Mouse (Mus musculus) kidney, embryonic 15.5 days (tissue): ENCODE results near the gene Dnaja3. TPM values are rescaled to one million over a fixed set of nuclear protein-coding genes. Genes with fewer than 3 reads are reported as not detected.

Experiments
- ATAC-seq: fragments of 200-750 bp; cut with Nextera tagmentation; replicated peaks from 2 replicates; pipeline ENCODE4 v1.8.0; 2017; ENCODE audit warnings: moderate TSS enrichment; ENCODE audit not compliant: low FRiP score
- H3K27ac ChIP-seq: fragments of 300-500 bp; sonication (generic); 2 replicates; pipeline ENCODE4 v1.5.1; 2015; ENCODE audit warnings: mild to moderate bottlenecking, inconsistent platforms
- H3K27me3 ChIP-seq: fragments of 300-500 bp; sonication (generic); 2 replicates; pipeline ENCODE4 v1.6.1; 2015; ENCODE audit warnings: inconsistent platforms
- H3K36me3 ChIP-seq: fragments of 300-500 bp; sonication (generic); 2 replicates; pipeline ENCODE4 v1.6.1; 2015; ENCODE audit warnings: inconsistent platforms
- H3K4me1 ChIP-seq: fragments of 300-500 bp; sonication (generic); 2 replicates; pipeline ENCODE4 v1.6.1; 2015; ENCODE audit warnings: inconsistent platforms
- H3K4me2 ChIP-seq: fragments of 300-500 bp; sonication (generic); 2 replicates; pipeline ENCODE4 v1.6.1; 2015; ENCODE audit warnings: moderate library complexity, mild to moderate bottlenecking, inconsistent platforms
- H3K4me3 ChIP-seq: fragments of 300-500 bp; sonication (generic); replicated peaks from 2 replicates; pipeline ENCODE4 v1.5.1; 2015; ENCODE audit warnings: mild to moderate bottlenecking, inconsistent platforms
- H3K9ac ChIP-seq: fragments of 300-500 bp; sonication (generic); 2 replicates; pipeline ENCODE4 v1.6.1; 2015; ENCODE audit warnings: mild to moderate bottlenecking, inconsistent platforms
- H3K9me3 ChIP-seq: fragments of 300-500 bp; sonication (generic); replicated peaks from 2 replicates; pipeline ENCODE4 v1.6.1; 2016; ENCODE audit warnings: inconsistent platforms
- WGBS: fragments of 180-500 bp; shearing (Covaris S2); methylation state at CpG from one replicate; pipeline ENCODE4 v1.1.7; 2015; ENCODE audit warnings: mixed read lengths; 5-methylcytosine and 5-hydroxymethylcytosine counted together
- polyA plus RNA-seq: library from polyadenylated mRNA; unstranded; fragments of >200 nt; fragmentation: Nextera tagmentation; extraction: Ambion mirVana; gene quantifications from 2 replicates; pipeline ENCODE4 v1.2.1, GENCODE M21; 2015

Gene Dnaja3
- polyA plus RNA-seq, 1 experiment from 2014 or later, result 77.7 TPM

- no peaks in the 10 kb centered on the region for H3K9me3 ChIP-seq
- WGBS, result 24% methylated on average over 6 of the region's 6 CpGs
- peak overlapping the region; percentile 93 for H3K27ac ChIP-seq
- H3K4me1 ChIP-seq, result peaks cover 88% of the 10 kb centered on the region
- H3K36me3 ChIP-seq, result no peaks in the 10 kb centered on the region
- no peaks in the 10 kb centered on the region for H3K27me3 ChIP-seq
- ATAC-seq, result no peak
- H3K4me3 ChIP-seq, result no peak overlapping the region; the same call in 1 of the 2 replicates
- H3K9ac ChIP-seq, result peak overlapping the region; percentile 12; the same call in 1 of the 2 replicates
- peak overlapping the region; percentile 88 for H3K4me2 ChIP-seq
Observed at GRCm38 (mm10) chr16:4598891-4599543, 40.8 kb upstream of the Dnaja3 start.

- no peaks in the 10 kb centered on the region for H3K27me3 ChIP-seq
- WGBS, result 79% methylated on average over 3 of the region's 3 CpGs
- H3K4me1 ChIP-seq, result peaks cover 93% of the 10 kb centered on the region
- no peaks in the 10 kb centered on the region for H3K9me3 ChIP-seq
- H3K4me2 ChIP-seq, result no peak overlapping the region
- peak overlapping the region; percentile 93 for H3K27ac ChIP-seq
- H3K4me3 ChIP-seq, result no peak overlapping the region
- ATAC-seq, result no peak
- no peak overlapping the region for H3K9ac ChIP-seq
- H3K36me3 ChIP-seq, result no peaks in the 10 kb centered on the region
Observed at GRCm38 (mm10) chr16:4599616-4600015, 40.2 kb upstream of the Dnaja3 start.

DNA sequence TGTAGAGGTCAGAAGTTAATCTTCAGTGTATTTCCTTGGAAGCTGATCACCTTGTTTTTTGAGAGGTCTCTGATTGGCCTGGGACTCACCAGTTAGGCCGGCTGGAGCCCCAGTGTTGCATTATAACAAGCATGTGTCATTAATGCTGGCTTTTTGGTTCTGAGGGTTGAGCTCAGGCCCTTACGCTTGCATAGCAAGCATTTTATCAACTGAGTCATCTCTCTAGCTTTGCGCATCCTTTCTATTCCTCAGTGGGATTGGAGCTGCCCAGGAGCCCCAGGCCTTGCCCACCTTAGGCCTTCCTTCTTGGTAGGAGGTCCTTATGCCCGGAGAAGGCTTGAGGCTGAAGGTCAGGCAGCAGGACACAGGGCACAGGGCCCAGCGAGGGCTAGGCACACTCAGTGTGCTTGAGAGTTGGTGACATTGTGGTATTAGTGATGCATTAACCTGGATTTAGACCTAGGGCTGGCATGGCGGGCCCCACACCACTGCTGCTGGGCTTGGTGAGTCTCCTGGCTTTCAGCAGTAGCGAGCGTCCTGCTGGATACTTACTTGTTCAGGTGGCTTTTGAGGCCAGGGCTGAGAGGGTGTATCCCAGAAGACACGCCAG lies 39.0 kb upstream of the Dnaja3 start:
- 69% methylated on average over 9 of the region's 9 CpGs for WGBS
- no peak for ATAC-seq
- Histone ChIP-seq H3K27ac (peak overlapping the region; percentile 93), H3K9me3 (no peaks in the 10 kb centered on the region), H3K4me3 (no peak overlapping the region), H3K27me3 (no peaks in the 10 kb centered on the region), H3K4me1 (peaks cover 100% of the 10 kb centered on the region), H3K9ac (peak overlapping the region; percentile 8; the same call in 1 of the 2 replicates), H3K4me2 (0 out of 2 replicates have a peak overlapping the region, but pooled peaks have one; percentile 4), H3K36me3 (no peaks in the 10 kb centered on the region)

GRCm38 (mm10) chr16:4602189-4602588 lies 37.6 kb upstream of the Dnaja3 start:
- H3K4me2 ChIP-seq, result peak overlapping the region; percentile 24
- peaks cover 100% of the 10 kb centered on the region for H3K4me1 ChIP-seq
- ATAC-seq, result peak; percentile 45
- 15% methylated on average over 3 of the region's 3 CpGs for WGBS
- no peaks in the 10 kb centered on the region for H3K36me3 ChIP-seq
- no peak overlapping the region for H3K4me3 ChIP-seq
- H3K9ac ChIP-seq, result 0 out of 2 replicates have a peak overlapping the region, but pooled peaks have one; percentile 16
- H3K27ac ChIP-seq, result peak overlapping the region; percentile 93
- H3K9me3 ChIP-seq, result no peaks in the 10 kb centered on the region
- H3K27me3 ChIP-seq, result no peaks in the 10 kb centered on the region

DNA sequence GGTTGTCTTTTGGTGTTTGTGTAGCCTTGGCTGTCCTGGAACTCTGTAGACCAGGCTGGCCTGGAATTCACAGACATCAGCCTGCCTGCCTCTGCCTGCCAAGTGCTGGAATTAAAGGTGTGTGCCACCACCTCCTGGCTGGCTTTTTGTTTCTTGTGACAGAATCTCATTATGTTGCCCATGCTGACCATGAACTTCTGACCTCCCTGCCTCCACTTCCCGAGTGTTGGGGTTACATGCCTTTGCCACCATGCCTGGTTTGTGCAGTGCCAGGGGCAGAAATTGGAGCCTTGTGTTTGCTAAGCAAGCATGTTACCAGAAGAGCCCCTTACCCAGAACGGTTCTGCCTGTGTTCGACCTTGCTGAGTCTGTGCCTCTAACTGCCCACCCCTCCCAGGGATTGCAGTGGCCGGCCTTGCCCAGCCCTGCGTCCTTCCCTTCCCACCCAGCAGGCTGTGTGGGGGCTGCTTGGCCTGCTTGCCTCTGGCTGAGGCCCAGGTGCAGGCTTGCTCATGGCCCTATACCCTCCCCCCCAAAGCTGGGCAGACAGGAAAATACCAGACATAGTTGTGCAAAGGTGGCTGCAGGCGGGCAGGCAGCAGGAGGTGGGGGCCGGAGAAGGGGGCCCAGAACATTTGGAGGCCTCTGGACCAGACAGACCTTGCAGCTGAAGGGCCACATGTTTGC lies 36.9 kb upstream of the Dnaja3 start:
- ATAC-seq, result peak; percentile 64
- 15% methylated on average over 7 of the region's 7 CpGs for WGBS
- H3K4me1 ChIP-seq, result peaks cover 100% of the 10 kb centered on the region
- peak overlapping the region; percentile 93 for H3K27ac ChIP-seq
- H3K4me3 ChIP-seq, result no peak overlapping the region
- H3K9me3 ChIP-seq, result no peaks in the 10 kb centered on the region
- no peaks in the 10 kb centered on the region for H3K36me3 ChIP-seq
- H3K9ac ChIP-seq, result peak overlapping the region; percentile 27; the same call in 1 of the 2 replicates
- H3K27me3 ChIP-seq, result no peaks in the 10 kb centered on the region
- peak overlapping the region; percentile 24 for H3K4me2 ChIP-seq

GRCm38 (mm10) chr16:4603453-4603837 lies 36.3 kb upstream of the Dnaja3 start:
- no peak for ATAC-seq
- Histone ChIP-seq H3K9me3 (no peaks in the 10 kb centered on the region), H3K36me3 (no peaks in the 10 kb centered on the region), H3K4me3 (no peak overlapping the region), H3K4me2 (peak overlapping the region; percentile 24; the same call in 1 of the 2 replicates), H3K9ac (peak overlapping the region; percentile 11; the same call in 1 of the 2 replicates), H3K4me1 (peaks cover 100% of the 10 kb centered on the region), H3K27me3 (no peaks in the 10 kb centered on the region), H3K27ac (peak overlapping the region; percentile 93)
- 31% methylated on average over 1 of the region's 1 CpGs for WGBS

DNA sequence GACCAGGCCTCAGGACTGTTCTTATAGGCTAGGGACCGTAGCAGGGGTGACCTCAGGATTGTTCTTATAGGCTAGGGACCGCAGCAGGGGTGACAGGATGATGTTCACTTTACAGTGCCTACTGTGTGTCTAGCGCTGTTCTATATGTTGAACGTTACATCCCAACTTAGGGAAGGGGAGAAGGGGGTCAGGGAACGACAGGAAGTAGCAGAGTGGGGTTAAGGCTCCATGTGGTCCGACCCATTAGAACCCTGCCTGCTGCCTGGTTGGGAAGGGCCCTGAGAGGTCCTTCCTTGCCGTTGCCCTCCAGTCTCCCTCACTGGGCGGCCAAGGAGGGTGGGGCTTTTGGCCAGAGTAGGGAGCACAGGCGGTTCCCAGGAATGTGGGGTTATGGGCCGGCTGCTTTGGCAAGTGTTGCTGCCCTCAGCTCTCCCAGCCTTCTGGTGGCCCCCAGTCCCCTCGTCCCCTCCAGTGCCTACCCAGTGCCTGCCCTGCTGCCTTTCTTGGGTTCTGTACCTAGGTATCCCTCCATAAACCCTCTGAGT lies 35.4 kb upstream of the Dnaja3 start:
- H3K27me3 ChIP-seq, result no peaks in the 10 kb centered on the region
- H3K9ac ChIP-seq, result peak overlapping the region; percentile 11; the same call in 1 of the 2 replicates
- H3K4me1 ChIP-seq, result peaks cover 96% of the 10 kb centered on the region
- H3K4me2 ChIP-seq, result peak overlapping the region; percentile 24; the same call in 1 of the 2 replicates
- H3K4me3 ChIP-seq, result no peak overlapping the region
- ATAC-seq, result no peak
- H3K36me3 ChIP-seq, result peaks cover 7% of the 10 kb centered on the region; the same call in 1 of the 2 replicates
- WGBS, result 57% methylated on average over 11 of the region's 11 CpGs
- H3K9me3 ChIP-seq, result no peaks in the 10 kb centered on the region
- H3K27ac ChIP-seq, result peak overlapping the region; percentile 93

DNA sequence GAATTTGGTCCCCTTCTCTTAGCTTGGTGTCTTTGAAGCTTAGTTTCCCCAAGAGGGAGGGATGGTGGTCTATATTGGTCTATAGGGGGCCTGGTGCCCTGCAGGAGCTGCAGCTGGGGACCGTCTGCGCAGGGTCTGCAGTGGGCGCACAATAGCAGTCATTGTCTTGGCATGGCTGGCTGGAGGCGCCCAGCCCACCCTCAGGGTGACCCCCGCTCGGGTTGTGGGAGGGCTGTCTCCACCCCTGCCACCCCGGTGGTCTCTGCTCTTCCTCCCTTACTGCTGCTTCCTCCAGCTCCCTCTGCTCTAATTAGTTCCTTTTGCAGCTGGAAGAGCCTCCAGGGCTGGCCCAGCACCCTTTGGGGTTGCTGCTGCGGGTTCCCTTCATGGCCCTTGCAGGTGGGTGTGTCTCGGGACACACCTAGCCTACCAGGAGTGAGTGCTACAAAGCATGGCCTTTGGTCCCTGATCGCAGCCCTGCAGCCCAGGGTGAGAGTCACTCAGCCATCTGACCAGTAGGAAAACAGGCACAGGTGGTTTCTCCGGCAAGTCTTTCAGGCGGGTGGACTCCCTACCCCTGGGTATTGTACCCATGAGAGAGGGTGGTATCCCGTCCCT lies 34.2 kb upstream of the Dnaja3 start:
- no peak overlapping the region for H3K9ac ChIP-seq
- WGBS, result 50% methylated on average over 13 of the region's 13 CpGs
- H3K9me3 ChIP-seq, result no peaks in the 10 kb centered on the region
- H3K4me2 ChIP-seq, result peak overlapping the region; percentile 39
- ATAC-seq, result no peak
- H3K4me1 ChIP-seq, result peaks cover 86% of the 10 kb centered on the region
- H3K4me3 ChIP-seq, result no peak overlapping the region
- peaks cover 19% of the 10 kb centered on the region for H3K36me3 ChIP-seq
- peak overlapping the region; percentile 93 for H3K27ac ChIP-seq
- no peaks in the 10 kb centered on the region for H3K27me3 ChIP-seq

DNA sequence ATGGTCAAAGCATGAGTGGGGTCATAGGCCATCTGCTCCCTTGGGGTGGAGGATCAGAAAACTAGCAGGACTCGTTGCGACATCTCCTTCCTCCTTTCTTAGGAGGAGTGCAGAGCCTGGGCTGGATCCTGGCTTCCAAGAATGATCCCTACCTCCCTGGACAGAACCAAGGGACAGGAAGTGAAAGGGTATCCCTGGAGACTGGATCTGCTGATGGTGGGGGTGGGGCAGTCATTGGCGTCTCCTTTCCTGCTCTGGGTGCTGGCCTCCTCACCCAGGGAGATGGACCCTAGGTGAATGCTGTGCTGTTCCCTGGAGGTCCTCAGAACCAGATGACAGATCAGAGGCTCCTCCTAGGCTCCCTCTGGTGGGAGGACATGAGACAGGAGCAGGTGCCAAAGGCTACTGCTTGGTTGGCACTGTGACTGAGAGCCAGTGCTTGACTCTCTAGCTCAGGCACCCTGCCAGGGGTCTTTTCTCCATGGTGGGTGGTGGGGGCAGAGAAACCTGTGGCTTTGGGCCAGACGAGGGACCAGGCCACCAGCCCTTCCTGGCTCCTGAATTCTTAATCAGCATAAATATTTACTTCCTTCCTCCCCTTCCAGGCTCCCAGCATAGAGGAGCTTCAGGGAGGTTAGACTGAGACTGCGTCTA lies 33.2 kb upstream of the Dnaja3 start:
- WGBS, result 11% methylated on average over 5 of the region's 5 CpGs
- 0 out of 2 replicates have a peak overlapping the region, but pooled peaks have one; percentile 14 for H3K9ac ChIP-seq
- H3K9me3 ChIP-seq, result no peaks in the 10 kb centered on the region
- 0 out of 2 replicates have a peak overlapping the region, but pooled peaks have one; percentile 39 for H3K4me2 ChIP-seq
- peaks cover 29% of the 10 kb centered on the region for H3K36me3 ChIP-seq
- no peak overlapping the region; the same call in 1 of the 2 replicates for H3K4me3 ChIP-seq
- no peaks in the 10 kb centered on the region for H3K27me3 ChIP-seq
- peak overlapping the region; percentile 93 for H3K27ac ChIP-seq
- peaks cover 76% of the 10 kb centered on the region for H3K4me1 ChIP-seq
- no peak for ATAC-seq

DNA sequence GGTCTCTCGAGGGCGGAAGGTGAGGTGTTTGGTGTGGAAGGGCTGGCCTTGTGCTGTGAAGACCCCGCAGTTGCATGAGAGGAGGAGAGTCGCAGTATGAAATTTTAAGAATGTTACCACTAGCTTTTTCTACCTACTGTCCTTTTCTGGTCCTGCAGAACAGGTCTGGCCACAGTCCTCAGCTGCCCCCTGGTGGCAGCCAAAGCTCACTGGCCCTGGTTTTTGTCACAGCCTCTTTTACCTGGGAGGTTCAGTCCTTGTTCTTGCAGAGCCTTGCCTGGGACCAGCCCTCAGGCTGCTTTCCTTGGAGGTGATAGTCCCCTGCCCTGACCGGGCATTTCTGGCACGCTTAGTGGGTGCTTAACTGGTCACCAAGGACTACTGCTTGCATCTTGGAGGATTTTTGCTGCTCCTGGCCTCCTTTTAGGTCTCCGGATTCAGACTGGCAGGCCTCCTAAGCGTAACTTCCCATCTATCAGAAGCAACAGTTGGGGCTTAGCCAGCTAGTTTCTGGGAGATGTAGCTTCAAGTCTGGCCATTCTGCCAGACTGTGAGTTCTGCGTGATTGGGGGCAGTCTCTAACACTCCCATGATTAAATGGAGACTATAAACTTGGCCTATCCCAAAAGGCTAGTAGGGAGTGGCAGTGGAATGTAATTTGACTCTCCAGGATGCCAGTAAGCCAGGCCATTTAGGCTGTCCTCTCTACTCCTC lies 31.8 kb upstream of the Dnaja3 start:
- Histone ChIP-seq H3K36me3 (peaks cover 43% of the 10 kb centered on the region), H3K27ac (peak overlapping the region; percentile 93), H3K9ac (0 out of 2 replicates have a peak overlapping the region, but pooled peaks have one; percentile 14), H3K27me3 (no peaks in the 10 kb centered on the region), H3K4me1 (peaks cover 62% of the 10 kb centered on the region), H3K9me3 (no peaks in the 10 kb centered on the region), H3K4me3 (no peak overlapping the region), H3K4me2 (0 out of 2 replicates have a peak overlapping the region, but pooled peaks have one; percentile 6)
- peak; percentile 35 for ATAC-seq
- 32% methylated on average over 9 of the region's 9 CpGs for WGBS
